16 mouse cellular contexts compared by ENCODE assay signal in genomic region chr13:110633899-110634298, GRCm38 (mm10).
"Had no signal": no experiment of that assay in that cellular context is flagged by ENCODE, and none has a peak within 500 bp of the region (broad histone marks: within the 10 kb centered on the region; RNA-seq: fewer than 3 reads in every experiment).

No protein-coding gene starts in this region.

- H3K4me3 ChIP-seq: liver, embryonic 15.5 days; lung, embryonic 15.5 days; megakaryocyte, embryonic 14.5 days; midbrain, embryonic 13.5 days; midbrain, embryonic 15.5 days; neural tube, embryonic 13.5 days; neural tube, embryonic 15.5 days; stomach, embryonic 15.5 days had no signal

- H3K27ac ChIP-seq: liver, embryonic 15.5 days; lung, embryonic 15.5 days; macrophage; midbrain, embryonic 13.5 days; midbrain, embryonic 15.5 days; neural tube, embryonic 13.5 days; neural tube, embryonic 15.5 days; stomach, embryonic 15.5 days; stomach, postnatal 0 days had no signal

- DNase-seq: liver, postnatal 0 days; lung, adult 2 months; lung, postnatal 14 days; right cerebral cortex, postnatal 14 days; thymus, adult 2 months; thymus, postnatal 25 days had no signal

- H3K4me1 ChIP-seq: liver, embryonic 15.5 days; megakaryocyte, embryonic 14.5 days; midbrain, embryonic 13.5 days; midbrain, embryonic 15.5 days; neural tube, embryonic 15.5 days; stomach, embryonic 15.5 days had no signal
